Mouse (Mus musculus): ENCODE results near the gene Hist2h2ab. TPM values are rescaled to one million over a fixed set of nuclear protein-coding genes. Genes with fewer than 3 reads are reported as not detected.
"Not testable (repeated sequence)": the region's sequence is repeated elsewhere in the genome, so short reads cannot be mapped to it uniquely, and the experiment has no call there.

Gene Hist2h2ab
- not detected in 2 replicates for polyA plus RNA-seq (2011; ENCODE audit: insufficient read length, low read depth, missing spikeins)

- TF ChIP-seq POLR2A (IDR thresholded peaks at IDR 0.05; ENCODE audit: low read depth, low read length) (peak; percentile 78), CTCF (IDR thresholded peaks at IDR 0.05; ENCODE audit: borderline replicate concordance, insufficient read depth, low read length) (no peak)
- Histone ChIP-seq H3K27ac (ENCODE audit: insufficient read depth, low read length) (peak within 1 kb of the TSS; percentile 97), H3K4me3 (ENCODE audit: insufficient read depth, low read length) (peak within 1 kb of the TSS; percentile 74), H3K4me1 (ENCODE audit: control insufficient read depth, insufficient read depth, low read length) (peaks cover 5% of the 10 kb centered on the region)
These were observed at the start of gene Hist2h2ab, which contains the start of gene Bola1 for GRCm38 (mm10) chr3:96219661-96220130. Gene Hist2h2ab (plus strand): TSS chr3:96219865. Gene Bola1 (minus strand): TSS chr3:96219709.

GRCm38 (mm10) chr3:96170276-96170675 lies 49.4 kb upstream of the Hist2h2ab start:
- H3K4me3 ChIP-seq (ENCODE audit: insufficient read depth, low read length): no peak overlapping the region
- H3K27ac ChIP-seq (ENCODE audit: insufficient read depth, low read length): no peak overlapping the region
- TF ChIP-seq CTCF (IDR thresholded peaks at IDR 0.05; ENCODE audit: borderline replicate concordance, insufficient read depth, low read length): no peak
- no peak for TF ChIP-seq POLR2A (IDR thresholded peaks at IDR 0.05; ENCODE audit: low read depth, low read length)
- peaks cover 4% of the 10 kb centered on the region; the same call in 1 of the 2 replicates for H3K4me1 ChIP-seq (ENCODE audit: control insufficient read depth, insufficient read depth, low read length)

- Histone ChIP-seq H3K4me3 (ENCODE audit: insufficient read depth, low read length) (no peak overlapping the region), H3K27ac (ENCODE audit: insufficient read depth, low read length) (peak overlapping the region; percentile 88), H3K4me1 (ENCODE audit: control insufficient read depth, insufficient read depth, low read length) (peaks cover 4% of the 10 kb centered on the region; the same call in 1 of the 2 replicates)
- TF ChIP-seq CTCF (IDR thresholded peaks at IDR 0.05; ENCODE audit: borderline replicate concordance, insufficient read depth, low read length): no peak
- TF ChIP-seq POLR2A (IDR thresholded peaks at IDR 0.05; ENCODE audit: low read depth, low read length): no peak
These were observed 48.6 kb upstream of the Hist2h2ab start for GRCm38 (mm10) chr3:96170976-96171545.

- H3K27ac ChIP-seq (ENCODE audit: insufficient read depth, low read length): peak overlapping the region; percentile 88
- no peak for TF ChIP-seq CTCF (IDR thresholded peaks at IDR 0.05; ENCODE audit: borderline replicate concordance, insufficient read depth, low read length)
- TF ChIP-seq POLR2A (IDR thresholded peaks at IDR 0.05; ENCODE audit: low read depth, low read length): no peak
- H3K4me3 ChIP-seq (ENCODE audit: insufficient read depth, low read length): peak overlapping the region; percentile 63
- peaks cover 4% of the 10 kb centered on the region; the same call in 1 of the 2 replicates for H3K4me1 ChIP-seq (ENCODE audit: control insufficient read depth, insufficient read depth, low read length)
These were observed 48.0 kb upstream of the Hist2h2ab start for GRCm38 (mm10) chr3:96171583-96172196.

GRCm38 (mm10) chr3:96172197-96173178 lies 47.2 kb upstream of the Hist2h2ab start, which contains the start of gene Sf3b4:
Gene Sf3b4 (plus strand): TSS chr3:96172332.
- TF ChIP-seq POLR2A (IDR thresholded peaks at IDR 0.05; ENCODE audit: low read depth, low read length) (peak; percentile 93), CTCF (IDR thresholded peaks at IDR 0.05; ENCODE audit: borderline replicate concordance, insufficient read depth, low read length) (no peak)
- peaks cover 4% of the 10 kb centered on the region; the same call in 1 of the 2 replicates for H3K4me1 ChIP-seq (ENCODE audit: control insufficient read depth, insufficient read depth, low read length)
- H3K4me3 ChIP-seq (ENCODE audit: insufficient read depth, low read length): peak within 1 kb of the TSS; percentile 81
- peak within 1 kb of the TSS; percentile 88 for H3K27ac ChIP-seq (ENCODE audit: insufficient read depth, low read length)

GRCm38 (mm10) chr3:96173185-96173584 lies 46.5 kb upstream of the Hist2h2ab start:
- Histone ChIP-seq H3K27ac (ENCODE audit: insufficient read depth, low read length) (peak overlapping the region; percentile 73; the same call in 1 of the 2 replicates), H3K4me3 (ENCODE audit: insufficient read depth, low read length) (peak overlapping the region; percentile 81), H3K4me1 (ENCODE audit: control insufficient read depth, insufficient read depth, low read length) (peaks cover 4% of the 10 kb centered on the region; the same call in 1 of the 2 replicates)
- no peak for TF ChIP-seq CTCF (IDR thresholded peaks at IDR 0.05; ENCODE audit: borderline replicate concordance, insufficient read depth, low read length)
- no peak for TF ChIP-seq POLR2A (IDR thresholded peaks at IDR 0.05; ENCODE audit: low read depth, low read length)

GRCm38 (mm10) chr3:96174042-96174441 lies 45.6 kb upstream of the Hist2h2ab start:
- H3K27ac ChIP-seq (ENCODE audit: insufficient read depth, low read length): not testable (repeated sequence)

GRCm38 (mm10) chr3:96175251-96175650 lies 44.4 kb upstream of the Hist2h2ab start:
- Histone ChIP-seq H3K4me3 (ENCODE audit: insufficient read depth, low read length) (no peak overlapping the region), H3K27ac (ENCODE audit: insufficient read depth, low read length) (no peak overlapping the region), H3K4me1 (ENCODE audit: control insufficient read depth, insufficient read depth, low read length) (peaks cover 8% of the 10 kb centered on the region; the same call in 1 of the 2 replicates)
- TF ChIP-seq CTCF (IDR thresholded peaks at IDR 0.05; ENCODE audit: borderline replicate concordance, insufficient read depth, low read length): no peak
- TF ChIP-seq POLR2A (IDR thresholded peaks at IDR 0.05; ENCODE audit: low read depth, low read length): no peak

More at GRCm38 (mm10) chr3:96174042-96174441, 45.6 kb upstream of the Hist2h2ab start:
- not testable (repeated sequence) for H3K4me1 ChIP-seq (ENCODE audit: control insufficient read depth, insufficient read depth, low read length); H3K4me3 ChIP-seq (ENCODE audit: insufficient read depth, low read length)

- H3K4me3 ChIP-seq (ENCODE audit: insufficient read depth, low read length): no peak overlapping the region
- peaks cover 4% of the 10 kb centered on the region; the same call in 1 of the 2 replicates for H3K4me1 ChIP-seq (ENCODE audit: control insufficient read depth, insufficient read depth, low read length)
- no peak for TF ChIP-seq POLR2A (IDR thresholded peaks at IDR 0.05; ENCODE audit: low read depth, low read length)
- no peak for TF ChIP-seq CTCF (IDR thresholded peaks at IDR 0.05; ENCODE audit: borderline replicate concordance, insufficient read depth, low read length)
- no peak overlapping the region for H3K27ac ChIP-seq (ENCODE audit: insufficient read depth, low read length)
These were observed 41.2 kb upstream of the Hist2h2ab start for GRCm38 (mm10) chr3:96178427-96178826.

Measured in embryonic fibroblast, embryonic 13.5 days (primary cell).